Mouse (Mus musculus): ENCODE data around the gene Spata16.

DNA sequence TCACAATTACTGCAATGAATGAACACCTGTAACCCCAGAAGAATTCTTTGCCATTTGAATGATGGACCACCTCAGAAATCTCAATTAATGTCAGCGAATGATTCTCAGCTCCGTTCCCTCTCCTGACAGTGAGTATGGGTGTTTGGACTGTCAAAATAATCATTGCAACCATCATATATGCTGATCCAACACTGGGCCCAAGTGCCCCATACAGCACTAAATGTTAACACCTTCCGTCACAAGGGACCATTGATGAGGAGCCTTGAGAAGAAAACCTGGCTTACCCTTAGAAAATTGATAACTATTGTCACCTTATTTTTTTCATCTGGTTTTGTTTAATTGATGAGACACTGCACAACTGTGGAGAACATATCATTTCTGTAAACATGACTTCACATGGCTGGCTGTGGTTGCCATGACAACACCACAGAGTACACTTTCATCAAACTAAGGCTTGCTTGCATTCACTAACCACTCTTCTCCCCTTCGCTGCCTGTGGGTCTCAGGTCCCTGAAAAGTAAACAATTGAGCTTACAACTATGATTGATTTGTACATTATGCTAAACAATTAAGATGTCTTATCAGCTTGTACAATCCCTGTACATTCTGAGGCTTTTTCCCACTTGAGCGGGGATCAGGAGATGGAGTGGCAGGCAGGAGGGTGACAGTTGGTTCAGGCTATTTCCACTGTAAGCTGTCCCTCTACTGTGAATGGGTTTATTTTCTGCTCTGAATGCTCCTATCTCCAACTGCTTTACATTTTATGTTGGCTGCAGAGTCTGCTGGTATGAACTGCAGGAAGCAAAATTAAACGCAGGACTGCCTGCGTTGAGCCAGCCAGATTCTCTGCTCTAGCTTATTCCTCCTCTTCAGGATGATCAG is 189.8 kb downstream of the Spata16 start:
- TF ChIP-seq GATA1 (IDR thresholded peaks at IDR 0.05; ENCODE audit: borderline replicate concordance, low read length): no peak
- TF ChIP-seq FLI1 (IDR thresholded peaks at IDR 0.05; ENCODE audit: low read length): no peak

Measured in megakaryocyte, embryonic 14.5 days (primary cell).